Mouse (Mus musculus) left cerebral cortex, postnatal 25 days (tissue): Measurements from ENCODE around the gene Edc3. TPM values are rescaled to one million over a fixed set of nuclear protein-coding genes. Genes with fewer than 3 reads are reported as not detected.

Source experiments
- DNase-seq, 2 experiments: peaks; one replicate each; pipeline ENCODE4 v3.0.0; 2022; ENCODE audit warnings: low spot score in 2 of 2, mixed read lengths in 1 of 2
- intact Hi-C: fragments of 180-260 bp; cut with DNase I; formaldehyde crosslinking; loops from one replicate; pipeline ENCODE4 v1.15.1; 2025
- total RNA-seq, 2 experiments: library from RNA; stranded (reverse); gene quantifications; 2 replicates each; pipeline ENCODE4 v1.2.3; 2021

The Edc3 gene
- total RNA-seq, 2 experiments from 2014 or later: 12.9 to 13.5 TPM

DNA sequence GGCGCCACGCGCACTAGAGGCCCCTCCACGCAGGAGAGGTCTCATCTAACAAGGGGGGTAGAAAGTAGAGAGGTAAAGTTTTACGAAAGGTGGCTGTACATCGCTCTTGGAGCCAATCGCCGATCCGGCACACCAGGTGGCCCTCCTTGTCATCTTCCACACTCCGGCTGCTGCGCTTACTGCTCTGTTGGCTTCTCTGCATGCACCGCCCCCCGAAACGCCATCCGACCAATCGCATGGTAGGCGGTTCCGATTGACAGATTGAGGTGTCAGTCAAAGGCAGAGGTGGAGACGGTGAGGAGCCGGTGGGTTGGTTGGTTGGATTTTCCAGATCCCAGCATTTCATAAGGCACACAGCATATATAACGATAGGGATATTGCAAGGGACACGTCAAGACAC is 50.2 kb downstream of the Edc3 start:
- peak in 1 of 2 experiments; percentile 69 for DNase-seq
- intact Hi-C loops: no loop called here

DNA sequence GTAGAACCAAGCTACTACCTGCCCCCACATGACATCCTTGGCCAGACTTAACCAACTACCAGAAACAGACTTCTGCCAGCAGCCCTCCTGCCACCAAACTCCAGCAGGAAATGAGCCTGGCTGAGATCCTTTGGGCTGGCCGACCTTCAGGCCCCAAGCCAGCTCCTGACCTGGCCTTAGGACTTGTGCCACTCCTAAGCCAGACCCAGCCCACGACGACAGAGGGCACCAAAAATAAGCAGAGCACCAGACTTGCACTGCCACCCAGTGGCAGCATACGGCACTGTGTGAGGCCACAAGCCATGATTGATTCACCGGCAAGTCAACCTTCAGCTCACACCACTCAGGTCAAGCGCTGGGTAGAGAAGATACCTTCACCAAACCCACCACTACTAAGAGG is 50.9 kb downstream of the Edc3 start:
- peak; percentile 62 to 74 for DNase-seq
- intact Hi-C loops: no loop called here

DNA sequence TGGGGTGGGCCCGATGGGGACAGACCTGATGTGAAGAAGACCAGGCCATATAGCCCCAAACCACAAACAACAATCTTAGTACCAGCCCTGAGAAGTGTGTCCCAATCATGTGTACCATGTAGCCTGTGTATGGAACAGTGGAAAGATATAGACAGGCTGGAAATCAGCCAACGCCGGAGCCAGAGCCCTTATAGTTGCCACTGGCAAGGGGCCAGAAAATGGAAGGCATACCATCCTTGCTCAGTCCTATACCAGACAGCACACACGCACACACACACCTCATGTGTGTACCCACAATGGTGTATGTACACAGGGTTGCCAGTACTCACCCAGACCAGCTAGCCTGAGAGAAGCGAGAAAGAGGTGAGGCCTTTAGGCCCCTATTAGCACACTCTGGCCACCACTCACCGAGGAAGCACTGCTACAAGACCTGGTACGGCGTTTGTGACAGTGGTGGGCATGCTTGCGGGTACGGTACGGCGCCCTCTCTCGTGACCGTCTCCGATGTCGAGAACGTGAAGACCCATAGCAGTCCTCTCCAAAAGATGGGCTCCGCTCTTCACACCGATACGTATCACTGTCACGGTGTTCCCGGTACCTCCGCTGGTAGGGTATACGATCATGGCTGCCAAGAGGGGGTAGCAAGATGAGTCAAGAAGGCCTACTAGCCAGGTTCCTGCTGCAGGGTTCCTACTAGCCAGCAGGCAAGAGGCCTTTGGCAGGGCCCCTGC is 52.2 kb downstream of the Edc3 start:
- intact Hi-C loops: loop anchor here (5.0 kb wide), 2 partner anchors 103 to 182 kb away; partner anchors contain the start of gene Sema7a
- no peak for DNase-seq

DNA sequence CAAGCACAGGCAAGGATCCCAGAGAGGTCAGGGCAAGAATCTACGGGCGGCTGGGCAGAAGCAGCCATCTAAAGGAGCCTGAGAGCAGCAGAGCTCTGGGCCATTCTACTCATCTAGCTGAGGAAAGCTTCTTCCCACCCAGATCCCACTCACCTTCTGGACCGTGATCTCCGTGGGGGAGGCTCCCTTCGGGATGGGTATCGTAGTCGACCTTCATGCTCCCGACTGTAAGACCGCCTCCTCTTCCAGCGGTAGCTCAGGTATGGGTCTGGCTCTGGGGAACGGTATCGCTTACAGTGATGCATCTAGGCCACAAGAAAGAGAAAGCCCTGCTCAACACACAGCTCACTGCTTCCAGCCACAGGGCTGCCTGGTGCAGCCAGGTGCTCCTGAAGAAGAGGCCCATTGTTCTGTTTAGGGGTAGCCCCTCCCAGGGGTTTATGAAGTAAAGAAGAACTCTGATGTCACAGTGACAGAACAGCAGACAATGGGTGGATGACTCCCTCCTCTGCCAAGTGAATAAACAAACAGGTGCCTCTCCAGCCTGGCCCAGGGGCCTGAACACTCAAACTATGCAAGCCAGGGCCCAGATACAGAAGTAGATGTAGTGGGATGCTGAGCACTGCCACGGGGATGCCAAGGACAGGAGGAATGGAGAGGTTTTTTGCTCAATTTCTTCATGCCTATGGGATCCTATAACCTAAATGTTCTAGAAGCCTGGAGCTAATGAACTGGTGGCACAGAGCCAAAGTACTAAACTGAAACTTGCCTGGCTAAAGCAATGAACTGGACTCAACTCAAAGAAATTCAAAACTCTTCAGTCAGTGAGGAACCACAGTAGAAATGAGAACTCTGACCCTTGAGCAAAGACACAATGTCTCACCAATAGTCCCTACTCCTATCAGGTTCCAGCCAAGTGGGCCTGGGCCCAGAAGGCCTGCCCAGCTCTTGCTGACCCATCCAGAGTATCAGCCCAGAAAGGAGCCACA is 53.5 kb downstream of the Edc3 start:
- DNase-seq: peak in 1 of 2 experiments; percentile 60
- intact Hi-C loops: loop anchor here (5.0 kb wide), 2 partner anchors 105 to 180 kb away; partner anchors contain the start of gene Sema7a

DNA sequence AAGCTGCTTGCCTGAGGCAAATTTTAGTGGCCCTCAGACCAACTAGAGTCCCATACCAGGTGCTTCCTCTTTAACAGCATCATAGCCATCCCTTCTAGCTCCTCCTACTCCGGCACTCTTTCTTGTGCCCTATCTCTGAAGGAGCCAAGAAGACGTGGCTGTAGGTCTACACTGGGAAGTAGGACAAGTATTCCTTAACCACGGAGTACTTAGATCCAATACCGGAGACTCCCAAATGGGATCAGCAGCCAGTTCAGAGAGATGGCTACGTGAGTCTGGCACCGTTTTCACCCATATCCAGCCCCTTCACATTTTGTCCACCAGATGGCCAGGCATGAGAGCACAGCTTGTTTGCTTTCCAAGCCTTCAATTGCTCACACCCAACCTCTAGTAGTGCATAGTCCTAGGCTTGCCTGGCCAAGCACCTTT is 54.2 kb downstream of the Edc3 start:
- intact Hi-C loops: loop anchor here (5.0 kb wide), 2 partner anchors 105 to 180 kb away; partner anchors contain the start of gene Sema7a
- peak in 1 of 2 experiments; percentile 53 for DNase-seq

DNA sequence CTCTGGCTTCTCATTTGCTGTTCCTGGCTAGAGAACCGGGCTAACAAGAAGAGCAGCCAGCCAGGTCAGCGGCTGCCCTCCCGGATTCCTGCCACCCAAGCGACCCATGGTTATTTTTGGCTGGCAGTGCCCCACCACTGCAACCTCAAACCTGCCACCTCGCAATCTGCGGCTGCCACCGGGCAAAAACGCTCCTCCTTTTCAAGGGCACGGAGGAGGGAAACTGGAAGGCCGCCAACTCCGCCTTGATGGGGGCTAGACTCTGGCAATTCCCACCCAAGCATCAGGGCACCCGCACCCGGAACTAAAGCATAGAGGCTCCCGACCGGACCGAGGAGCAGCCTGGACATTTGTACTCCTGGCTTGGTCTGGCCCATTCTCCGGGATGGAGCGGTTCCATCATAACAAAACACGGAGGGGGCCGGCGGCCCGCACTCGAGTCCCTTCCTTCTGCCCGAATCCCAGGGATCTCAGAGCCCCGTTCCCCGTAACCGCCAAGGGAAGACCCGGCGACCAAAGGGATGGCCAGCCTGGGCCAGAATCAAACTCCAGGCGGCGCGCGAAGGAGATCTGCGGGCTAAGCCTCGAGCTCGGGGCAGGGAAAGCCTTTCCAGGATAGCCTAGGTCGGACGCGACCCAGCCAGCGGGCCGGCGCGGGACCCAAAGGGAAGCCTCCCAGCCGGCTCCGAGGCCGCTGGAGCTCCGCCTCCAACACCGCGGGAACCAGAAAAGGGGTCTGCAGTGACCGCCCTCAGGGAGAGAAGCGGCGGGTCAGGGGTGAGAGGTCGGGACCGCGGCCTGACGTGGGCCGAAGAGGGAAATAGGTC is 56.0 kb downstream of the Edc3 start:
- DNase-seq: peak; percentile 75 to 87
- intact Hi-C loops: loop anchor here (2.0 to 5.0 kb wide), 3 partner anchors 107 to 234 kb away; partner anchors contain the start of gene Sema7a

DNA sequence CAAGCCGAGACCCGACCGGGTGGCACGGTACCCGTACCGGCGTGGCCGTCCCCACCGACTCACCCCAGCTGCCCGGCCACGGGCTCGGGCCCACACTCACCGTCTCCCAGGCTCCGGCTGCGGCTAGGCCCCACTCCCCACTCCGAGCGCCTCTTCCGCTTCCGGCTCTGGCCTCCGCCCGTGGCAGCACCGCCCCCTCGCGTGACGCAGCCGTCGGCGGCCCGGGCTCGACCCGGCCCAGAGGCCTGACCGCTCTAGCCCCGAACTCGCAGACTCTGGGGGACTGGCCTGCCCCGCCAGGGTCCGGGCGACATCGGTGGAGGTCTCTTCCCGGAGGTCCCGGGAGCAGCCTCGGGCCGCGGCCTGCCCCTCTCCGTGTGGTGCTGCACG is 56.6 kb downstream of the Edc3 start:
- intact Hi-C loops: loop anchor here (1.0 to 5.0 kb wide), 4 partner anchors 71 to 234 kb away; partner anchors contain the start of genes Arid3b and Sema7a
- peak; percentile 92 to 94 for DNase-seq

DNA sequence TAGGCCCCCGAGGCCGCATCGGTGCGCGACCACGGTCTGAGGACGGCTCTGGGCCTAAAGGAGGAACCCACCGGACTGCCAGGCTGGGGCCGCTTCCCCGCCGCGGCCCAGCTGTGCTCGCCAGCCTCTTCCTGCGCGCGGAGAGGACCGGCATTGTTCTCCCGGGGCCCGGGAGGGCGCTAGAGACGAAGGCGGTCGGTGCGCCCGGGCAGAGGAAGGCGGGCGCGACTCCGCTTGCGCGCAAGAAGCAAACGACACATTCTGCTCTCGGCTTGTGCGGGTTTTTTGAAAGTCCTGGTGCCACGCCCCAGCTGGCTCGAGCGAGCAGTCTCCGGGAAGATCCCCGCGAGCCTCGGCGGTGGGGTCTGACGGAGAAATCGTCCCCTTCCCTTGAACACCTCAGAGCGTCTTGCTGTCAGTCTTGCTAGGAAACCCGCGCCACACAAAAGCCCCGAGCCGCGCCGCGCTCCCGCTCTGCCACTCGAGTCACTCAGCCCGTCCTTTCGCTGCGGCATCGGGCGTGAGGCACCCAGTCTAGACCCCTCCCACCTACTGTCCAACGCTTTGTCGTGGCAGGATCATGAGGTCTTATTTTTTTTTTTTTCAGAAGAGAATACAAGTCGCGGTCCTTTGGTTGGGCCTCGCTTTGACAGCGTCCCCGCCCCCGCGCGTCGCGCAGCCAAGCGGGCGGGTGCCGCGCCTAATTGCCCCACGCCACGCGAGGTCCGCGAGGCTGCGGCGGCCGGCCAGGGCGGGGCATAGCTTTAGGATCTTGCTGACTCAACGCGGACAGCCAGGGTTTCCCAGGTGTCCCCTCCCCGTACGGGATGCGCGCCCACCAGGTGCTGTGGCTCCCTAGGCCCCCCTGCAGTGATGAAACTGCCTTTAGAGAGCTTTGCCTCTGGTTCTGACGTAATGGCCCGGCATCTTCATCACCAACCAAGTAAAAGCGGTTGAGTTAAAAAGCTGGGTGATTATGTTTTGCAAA is 57.3 kb downstream of the Edc3 start, which contains the start of gene Clk3:
Gene Clk3 (minus strand): TSS at position 497 of the 988 bp plus-strand sequence.
- intact Hi-C loops: loop anchor here (1.0 to 2.0 kb wide), 2 partner anchors 71 to 233 kb away; partner anchors contain the start of gene Arid3b
- DNase-seq: peak; percentile 83 to 84

DNA sequence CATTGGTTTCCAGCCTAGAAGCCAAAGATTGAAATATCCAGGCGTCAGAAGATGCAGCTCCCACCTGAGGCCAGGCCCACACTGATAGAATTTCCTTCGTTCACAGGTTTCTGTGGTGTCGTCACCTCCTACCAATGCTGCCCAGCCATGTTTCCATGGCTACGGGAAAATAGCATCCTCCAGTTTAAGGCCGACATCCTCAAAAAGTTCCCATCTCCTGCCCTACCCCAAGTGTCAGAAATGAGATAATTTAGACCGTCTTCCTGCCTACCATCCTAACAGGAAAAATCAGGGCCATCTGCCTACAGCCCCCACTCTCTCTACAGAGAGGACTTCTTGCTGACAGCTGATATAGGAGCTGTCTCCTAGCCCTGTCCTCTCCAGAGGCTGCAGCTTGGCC is 58.1 kb downstream of the Edc3 start:
- intact Hi-C loops: no loop called here
- peak in 1 of 2 experiments; percentile 87 for DNase-seq

DNA sequence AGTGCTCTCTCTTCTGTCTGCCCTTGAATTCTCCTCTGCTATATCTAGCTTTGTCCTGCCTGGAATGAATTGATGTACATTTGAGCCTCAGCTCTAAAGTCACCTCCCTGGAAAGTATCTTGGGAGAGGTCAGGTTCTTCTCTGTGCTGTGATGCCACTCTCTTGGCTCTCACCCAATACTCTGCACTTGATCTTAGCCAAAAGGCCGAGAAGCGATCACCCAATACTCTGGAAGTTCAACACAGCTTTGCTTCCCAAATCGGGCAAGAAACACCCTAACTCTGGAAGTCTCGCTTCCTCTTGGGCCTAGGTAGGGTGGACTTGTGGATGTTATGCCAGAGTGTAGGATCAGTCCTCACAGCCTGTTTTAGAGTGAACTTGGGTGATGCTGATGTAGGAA is 58.9 kb downstream of the Edc3 start:
- intact Hi-C loops: no loop called here
- no peak for DNase-seq

DNA sequence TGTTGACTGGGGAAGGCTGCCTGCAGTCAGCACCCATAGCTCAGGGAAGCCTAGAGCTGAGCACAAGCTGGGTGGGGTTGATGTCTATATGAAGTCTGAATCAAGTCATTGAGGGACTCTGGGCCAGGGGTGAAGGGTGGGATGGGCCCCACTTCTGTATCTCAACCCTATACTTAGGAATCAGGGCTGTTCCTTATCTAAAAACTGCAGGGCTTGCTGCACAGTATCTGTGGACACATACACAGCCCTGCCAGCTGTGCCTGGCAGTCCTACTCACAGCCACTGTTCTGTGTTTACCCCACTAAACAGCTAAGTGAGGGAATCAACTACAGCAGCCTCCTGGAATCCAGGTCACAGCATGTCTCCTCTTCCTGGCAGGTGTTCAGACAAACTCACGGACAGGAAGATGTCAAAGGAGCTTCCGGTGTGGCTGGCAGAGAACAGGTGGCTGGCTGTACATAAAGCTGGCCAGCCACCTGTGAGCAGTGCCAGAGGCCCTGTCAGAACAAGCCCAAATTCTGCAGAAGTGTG is 61.3 kb downstream of the Edc3 start:
- intact Hi-C loops: no loop called here
- DNase-seq: no peak

DNA sequence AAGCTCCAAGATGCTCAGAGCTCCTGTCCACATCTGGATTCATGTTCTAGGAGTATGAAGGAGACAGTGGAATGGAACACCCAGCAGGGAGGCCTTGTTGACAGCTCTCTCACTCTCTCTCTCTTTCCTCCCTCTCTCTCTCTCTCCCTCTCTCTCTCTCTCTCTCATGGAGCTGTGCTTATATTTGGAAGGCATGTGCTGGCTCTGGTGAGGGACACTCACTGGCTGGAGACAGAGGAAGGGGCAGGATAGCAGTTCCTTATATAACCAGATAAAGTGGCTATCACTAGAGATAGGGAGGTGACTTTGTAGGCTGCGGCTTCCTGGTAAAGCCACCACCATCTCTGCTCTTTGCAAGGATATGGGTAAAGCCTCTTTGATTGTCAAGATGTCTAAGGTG is 61.9 kb downstream of the Edc3 start:
- intact Hi-C loops: no loop called here
- no peak for DNase-seq

DNA sequence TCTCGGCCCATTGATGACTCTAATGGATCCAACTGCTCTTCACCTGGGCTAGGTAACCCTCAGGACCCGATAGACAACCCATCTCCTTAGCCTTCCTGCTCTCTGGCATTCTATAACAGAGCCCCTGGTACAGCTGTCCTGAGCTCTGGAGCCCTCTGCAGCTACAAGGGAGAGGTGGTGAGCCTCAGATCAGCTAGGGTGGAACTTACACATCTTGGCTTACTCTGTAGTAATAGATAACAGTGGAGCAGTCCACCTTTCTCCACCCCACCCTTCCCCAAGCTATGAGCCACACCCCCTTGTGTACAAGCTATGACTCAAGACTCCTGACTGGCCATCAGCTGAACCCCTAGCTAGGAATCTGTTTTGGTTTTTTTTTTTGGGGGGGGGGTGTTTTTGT is 62.5 kb downstream of the Edc3 start:
- intact Hi-C loops: no loop called here
- no peak for DNase-seq

DNA sequence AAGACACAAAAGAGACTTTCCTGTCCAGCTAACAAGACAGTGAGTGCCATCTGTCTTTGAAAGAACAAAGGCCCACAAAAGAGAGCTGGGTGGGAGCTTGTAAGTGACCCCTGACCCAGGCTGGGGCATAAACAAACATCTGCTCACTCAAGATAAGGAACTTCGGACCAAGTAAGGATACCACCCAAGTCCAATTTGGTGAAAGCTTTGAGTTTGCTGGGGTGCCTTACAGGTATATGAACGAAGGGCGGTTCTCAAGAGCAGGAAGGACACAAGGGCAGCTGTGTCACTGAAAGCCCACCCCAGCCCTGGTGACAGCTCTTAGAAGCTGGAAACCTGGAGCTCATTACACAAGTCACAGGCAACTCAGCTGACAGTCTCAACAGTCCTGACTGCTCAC is 65.4 kb downstream of the Edc3 start:
- no peak for DNase-seq
- intact Hi-C loops: no loop called here

DNA sequence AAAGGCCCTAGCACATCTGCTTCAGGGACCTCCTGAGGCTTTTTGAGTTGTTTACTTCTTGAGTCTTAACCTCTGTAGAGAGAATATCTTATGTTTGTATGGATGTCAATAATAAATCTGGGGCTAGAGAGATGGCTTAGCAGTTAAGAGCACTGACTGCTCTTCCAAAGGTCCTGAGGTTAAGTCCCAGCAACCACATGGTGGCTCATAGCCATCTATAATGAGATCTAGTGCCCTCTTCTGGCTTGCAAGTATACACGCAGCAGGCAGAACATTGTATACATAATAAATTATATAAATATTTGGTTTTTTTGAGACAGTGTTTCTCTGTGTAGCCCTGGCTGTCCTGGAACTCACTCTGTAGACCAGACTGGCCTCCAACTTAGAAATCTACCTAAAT is 65.8 kb downstream of the Edc3 start:
- intact Hi-C loops: no loop called here
- no peak for DNase-seq

DNA sequence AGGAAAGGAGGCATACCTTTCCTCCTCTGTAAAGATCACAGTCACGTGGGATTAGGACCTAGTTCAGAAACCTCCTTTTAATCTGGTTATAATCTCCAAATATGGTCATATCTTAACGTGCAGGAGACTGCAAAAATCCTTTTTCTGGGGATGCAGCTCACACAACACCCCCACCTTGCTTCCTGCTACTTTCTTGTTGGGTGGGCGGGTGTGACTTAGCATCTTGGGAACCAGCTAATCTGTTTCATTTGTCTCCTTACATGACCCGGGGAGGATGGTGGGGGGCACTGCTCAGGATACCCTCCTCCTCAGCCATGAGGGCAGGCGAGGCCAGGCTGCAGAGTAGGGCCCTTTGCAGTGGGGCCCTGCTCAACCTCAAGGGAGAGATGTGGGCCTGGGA is 66.7 kb downstream of the Edc3 start:
- DNase-seq: peak; percentile 61 to 94
- intact Hi-C loops: no loop called here

DNA sequence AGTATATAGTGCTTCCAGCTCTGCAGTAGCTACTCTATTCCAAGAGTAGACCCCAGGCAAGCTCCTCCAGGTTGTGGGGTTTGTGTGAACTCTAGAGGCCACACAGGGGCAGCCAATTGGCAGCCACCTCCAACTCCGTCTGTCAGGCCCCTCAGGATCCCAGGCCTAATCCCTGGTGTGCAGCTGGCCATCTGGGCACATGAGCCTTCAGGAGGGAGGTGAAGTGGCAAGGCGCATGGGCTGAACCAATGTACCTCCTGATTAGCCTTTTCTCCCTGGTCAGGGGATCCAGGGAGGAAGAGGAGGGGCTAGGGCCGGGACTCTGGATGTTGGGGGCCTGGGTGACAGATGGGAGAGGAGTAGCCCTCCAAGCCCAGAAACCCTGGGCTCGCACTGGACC is 67.4 kb downstream of the Edc3 start:
- DNase-seq: no peak
- intact Hi-C loops: no loop called here

DNA sequence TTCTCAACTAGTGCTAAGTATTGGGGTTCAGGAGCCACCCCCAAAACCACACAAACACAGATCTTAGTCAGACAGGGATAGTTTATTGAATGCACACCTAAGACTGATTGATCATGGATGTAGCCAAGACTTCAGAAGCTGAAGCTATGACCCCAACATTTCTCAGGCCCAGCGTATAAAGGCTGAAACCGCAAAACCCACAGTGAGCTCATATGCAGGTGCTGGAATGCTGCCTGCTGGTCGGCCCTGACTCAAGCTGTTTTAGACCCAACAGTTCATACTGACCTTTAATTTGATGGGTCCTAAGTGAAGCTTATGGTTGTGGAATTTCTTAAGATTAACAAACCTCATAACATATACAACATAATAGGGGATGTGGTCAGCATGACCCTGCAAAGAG is 74.3 kb downstream of the Edc3 start:
- intact Hi-C loops: no loop called here
- no peak for DNase-seq
